Mouse (Mus musculus) G1E (cell line): Measurements from ENCODE around the gene Vps4b.

Source experiments
- CTCF ChIP-seq: IDR thresholded peaks from 2 replicates; pipeline ENCODE4 v1.5.1; 2012; ENCODE audit warnings: low read depth, low read length, inconsistent platforms, mixed read lengths
- GATA1 ChIP-seq: IDR thresholded peaks from 2 replicates; pipeline ENCODE4 v1.6.1; 2012; ENCODE audit warnings: borderline replicate concordance, low read length, inconsistent platforms, mixed read lengths
- GATA2 ChIP-seq: IDR thresholded peaks from 2 replicates; pipeline ENCODE4 v1.6.1; 2012; ENCODE audit warnings: low read depth, low read length, inconsistent platforms, borderline replicate concordance
- POLR2AphosphoS5 ChIP-seq: IDR thresholded peaks from 2 replicates; pipeline ENCODE4 v1.6.1; 2012; ENCODE audit warnings: low read depth, low read length, inconsistent platforms; ENCODE audit not compliant: insufficient replicate concordance
- TAL1 ChIP-seq: conservative IDR thresholded peaks from 2 replicates; pipeline ENCODE4 v1.6.1; 2012; ENCODE audit warnings: low read depth, low read length, inconsistent platforms, mixed read lengths

GRCm38 (mm10) chr1:106758734-106759571 lies 37.6 kb downstream of the Vps4b start:
- TF ChIP-seq CTCF (no peak), GATA1 (no peak), POLR2AphosphoS5 (0 out of 2 replicates have a peak, but pooled peaks have one; percentile 81), TAL1 (no peak), GATA2 (no peak)
